ENCODE assay signal across 26 mouse cellular contexts in genomic region chr8:91151531-91151930, GRCm38 (mm10). TPM values are rescaled to one million over a fixed set of nuclear protein-coding genes. Genes with fewer than 3 reads are reported as not detected.
"Had no signal": no experiment of that assay in that cellular context is flagged by ENCODE, and none has a peak within 500 bp of the region (broad histone marks: within the 10 kb centered on the region; RNA-seq: fewer than 3 reads in every experiment).

No protein-coding gene starts in this region.

- H3K9me3 ChIP-seq: embryonic facial prominence, embryonic 12.5 days; embryonic facial prominence, embryonic 15.5 days; forebrain, embryonic 15.5 days; heart, embryonic 10.5 days had no signal

- H3K27me3 ChIP-seq: embryonic facial prominence, embryonic 12.5 days; embryonic facial prominence, embryonic 13.5 days; embryonic facial prominence, embryonic 15.5 days; forebrain, embryonic 13.5 days; forebrain, embryonic 15.5 days had no signal

- H3K4me2 ChIP-seq: embryonic facial prominence, embryonic 12.5 days; embryonic facial prominence, embryonic 13.5 days; embryonic facial prominence, embryonic 15.5 days; forebrain, embryonic 12.5 days; forebrain, embryonic 13.5 days; forebrain, embryonic 15.5 days had no signal

- H3K36me3 ChIP-seq: embryonic facial prominence, embryonic 10.5 days; embryonic facial prominence, embryonic 12.5 days; embryonic facial prominence, embryonic 13.5 days; embryonic facial prominence, embryonic 15.5 days; forebrain, embryonic 10.5 days; forebrain, embryonic 12.5 days; forebrain, embryonic 15.5 days; heart, embryonic 10.5 days had no signal

- H3K4me3 ChIP-seq: embryonic facial prominence, embryonic 10.5 days; embryonic facial prominence, embryonic 12.5 days; embryonic facial prominence, embryonic 13.5 days; embryonic facial prominence, embryonic 15.5 days; erythroblast, embryonic 14.5 days; forebrain, embryonic 10.5 days; forebrain, embryonic 12.5 days; forebrain, embryonic 13.5 days; forebrain, embryonic 15.5 days; gastrocnemius, adult 2 months; heart, adult 2 months; heart, embryonic 10.5 days had no signal

- H3K27ac ChIP-seq: embryonic facial prominence, embryonic 10.5 days; embryonic facial prominence, embryonic 12.5 days; embryonic facial prominence, embryonic 13.5 days; embryonic facial prominence, embryonic 15.5 days; forebrain, embryonic 10.5 days; forebrain, embryonic 12.5 days; forebrain, embryonic 13.5 days; forebrain, embryonic 15.5 days; gastrocnemius, adult 2 months; heart, adult 2 months; heart, embryonic 10.5 days had no signal

- DNase-seq: cerebellum, postnatal 10 days; cerebellum, postnatal 14 days; cerebellum, postnatal 25 days; cerebellum, postnatal 36 days; embryo, embryonic 11 days; forebrain, postnatal 0 days; gastrocnemius, adult 2 months; gastrocnemius, postnatal 10 days; gastrocnemius, postnatal 14 days; gastrocnemius, postnatal 25 days; gastrocnemius, postnatal 36 days; heart, adult 11 months; heart, adult 18-20 months; heart, adult 2 months had no signal

- H3K9ac ChIP-seq: embryonic facial prominence, embryonic 12.5 days; embryonic facial prominence, embryonic 13.5 days; embryonic facial prominence, embryonic 15.5 days; forebrain, embryonic 12.5 days; forebrain, embryonic 13.5 days; forebrain, embryonic 15.5 days; forebrain, postnatal 0 days had no signal

- ATAC-seq: forebrain, embryonic 13.5 days; forebrain, embryonic 14.5 days; forebrain, embryonic 15.5 days; forebrain, embryonic 16.5 days; forebrain, postnatal 0 days had no signal

- H3K4me1 ChIP-seq: embryonic facial prominence, embryonic 10.5 days; embryonic facial prominence, embryonic 12.5 days; embryonic facial prominence, embryonic 13.5 days; embryonic facial prominence, embryonic 15.5 days; forebrain, embryonic 10.5 days; forebrain, embryonic 12.5 days; forebrain, embryonic 13.5 days; forebrain, embryonic 15.5 days; heart, embryonic 10.5 days had no signal

RNA-seq across cellular contexts. Expression of gene Aktip, which starts 48.2 kb away (rescaled TPM):
- polyA plus RNA-seq: erythroblast, embryonic 14.5 days had no signal
